Mouse (Mus musculus) liver, adult 10 weeks (tissue): ENCODE data around the gene 2810006K23Rik. TPM values are rescaled to one million over a fixed set of nuclear protein-coding genes. Genes with fewer than 3 reads are reported as not detected.

Experiments
- polyA plus RNA-seq: library from polyadenylated mRNA; stranded (reverse); fragments of 350-450 nt; fragmentation: Illumina TruSeq; extraction: RNeasy Lipid Tissue Mini Kit (QIAGEN cat#74804); gene quantifications from one replicate; pipeline ENCODE4 v1.2.3, GENCODE M21; 2014; ENCODE audit warnings: low read depth, low replicate concordance

2810006K23Rik gene
- 13.7 TPM for polyA plus RNA-seq

DNA sequence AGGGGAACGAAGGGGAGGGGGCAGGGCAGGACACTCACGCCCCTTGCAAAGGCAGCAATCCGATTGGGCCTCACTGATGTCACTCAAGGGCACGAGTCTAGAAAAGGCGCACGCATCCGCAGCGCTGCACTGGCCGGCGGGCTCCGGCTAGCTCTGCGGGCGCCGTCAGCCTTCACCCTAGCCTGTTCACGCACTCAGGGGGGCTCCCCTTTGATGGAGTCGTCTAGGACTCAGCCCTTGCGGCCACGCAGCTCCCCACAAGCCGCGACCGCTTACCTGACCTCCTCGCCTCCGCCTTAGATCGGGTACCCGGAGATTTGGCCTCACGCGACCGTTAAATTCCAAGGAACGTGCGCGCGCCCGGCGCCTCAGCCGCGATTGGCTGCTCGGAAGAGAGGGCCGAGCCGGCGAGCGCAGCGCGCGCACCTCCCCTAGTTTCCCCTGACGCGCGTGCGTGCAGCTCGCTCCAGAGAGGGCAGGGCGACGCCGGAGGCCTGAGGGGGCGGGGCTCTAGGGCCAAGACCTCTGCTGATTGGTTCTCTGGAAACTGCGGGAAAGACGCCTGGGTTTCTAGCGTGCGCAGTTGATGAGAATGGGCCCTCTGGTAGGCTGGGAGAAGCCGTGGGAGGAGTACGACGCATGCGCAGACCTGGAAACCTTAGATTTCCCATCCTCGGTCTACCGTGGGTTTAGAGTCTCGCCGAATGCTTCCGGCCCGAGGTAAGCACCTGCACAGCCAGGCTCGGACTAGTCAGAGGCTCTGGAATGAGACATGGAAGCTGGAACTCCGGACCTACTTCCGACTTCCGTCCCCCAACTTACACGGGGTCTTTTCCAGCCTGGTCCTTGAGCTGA lies at the start of gene 2810006K23Rik, which contains the start of gene Mphosph9:
Gene 2810006K23Rik (plus strand): TSS at position 580 of the 855 bp plus-strand sequence.
Gene Mphosph9 (minus strand): TSS at position 463 of the 855 bp plus-strand sequence.

DNA sequence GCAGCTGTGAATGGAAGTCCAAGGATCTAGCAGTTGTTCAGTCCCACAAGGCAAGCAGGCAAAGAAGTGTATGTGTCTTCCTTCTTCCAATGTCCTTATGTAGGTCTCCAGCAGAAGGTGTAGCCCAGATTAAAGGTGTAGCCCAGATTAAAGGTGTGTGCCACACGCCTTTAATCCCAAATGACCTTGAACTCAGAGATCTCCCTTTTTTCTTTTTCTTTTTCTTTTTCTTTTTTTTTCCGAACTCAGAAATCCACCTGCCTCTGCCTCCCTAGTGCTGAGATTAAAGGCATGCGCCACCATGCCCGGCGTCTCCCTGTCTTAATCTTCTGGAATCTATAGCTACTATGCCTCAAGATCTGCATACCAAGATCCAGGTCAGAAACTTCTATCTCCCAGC lies 35.1 kb downstream of the 2810006K23Rik start, which contains the start of gene Cdk2ap1:
Gene Cdk2ap1 (minus strand): TSS at position 101 of the 400 bp plus-strand sequence.

Other genes starting within 250 kb of the 2810006K23Rik start
- not detected for gene Abcb9, start 232.3 kb upstream of the 2810006K23Rik start, polyA plus RNA-seq
- 1.6 TPM for gene Ogfod2, start 215.8 kb upstream of the 2810006K23Rik start, polyA plus RNA-seq
- gene Arl6ip4, start 212.0 kb upstream of the 2810006K23Rik start, polyA plus RNA-seq: 2.1 TPM
- 3.1 TPM for gene Pitpnm2, start 78.3 kb upstream of the 2810006K23Rik start, polyA plus RNA-seq
- gene Mphosph9, start 117 bp upstream of the 2810006K23Rik start, polyA plus RNA-seq: 2.6 TPM
- gene Cdk2ap1, start 35.0 kb downstream of the 2810006K23Rik start, polyA plus RNA-seq: 47.3 TPM
- gene Sbno1, start 97.9 kb downstream of the 2810006K23Rik start, polyA plus RNA-seq: 25.7 TPM
- 22.0 TPM for gene Kmt5a, start 111.8 kb downstream of the 2810006K23Rik start, polyA plus RNA-seq
- 1.6 TPM for gene Rilpl2, start 150.3 kb downstream of the 2810006K23Rik start, polyA plus RNA-seq
- gene Snrnp35, start 155.0 kb downstream of the 2810006K23Rik start, polyA plus RNA-seq: 0.98 TPM
- gene Rilpl1, start 203.3 kb downstream of the 2810006K23Rik start, polyA plus RNA-seq: 0.66 TPM
- gene Tmed2, start 212.6 kb downstream of the 2810006K23Rik start, polyA plus RNA-seq: 919 TPM
- 4.1 TPM for gene Ddx55, start 224.8 kb downstream of the 2810006K23Rik start, polyA plus RNA-seq